Mouse (Mus musculus): ENCODE data around the gene Cpa5.

Gene Cpa5

DNA sequence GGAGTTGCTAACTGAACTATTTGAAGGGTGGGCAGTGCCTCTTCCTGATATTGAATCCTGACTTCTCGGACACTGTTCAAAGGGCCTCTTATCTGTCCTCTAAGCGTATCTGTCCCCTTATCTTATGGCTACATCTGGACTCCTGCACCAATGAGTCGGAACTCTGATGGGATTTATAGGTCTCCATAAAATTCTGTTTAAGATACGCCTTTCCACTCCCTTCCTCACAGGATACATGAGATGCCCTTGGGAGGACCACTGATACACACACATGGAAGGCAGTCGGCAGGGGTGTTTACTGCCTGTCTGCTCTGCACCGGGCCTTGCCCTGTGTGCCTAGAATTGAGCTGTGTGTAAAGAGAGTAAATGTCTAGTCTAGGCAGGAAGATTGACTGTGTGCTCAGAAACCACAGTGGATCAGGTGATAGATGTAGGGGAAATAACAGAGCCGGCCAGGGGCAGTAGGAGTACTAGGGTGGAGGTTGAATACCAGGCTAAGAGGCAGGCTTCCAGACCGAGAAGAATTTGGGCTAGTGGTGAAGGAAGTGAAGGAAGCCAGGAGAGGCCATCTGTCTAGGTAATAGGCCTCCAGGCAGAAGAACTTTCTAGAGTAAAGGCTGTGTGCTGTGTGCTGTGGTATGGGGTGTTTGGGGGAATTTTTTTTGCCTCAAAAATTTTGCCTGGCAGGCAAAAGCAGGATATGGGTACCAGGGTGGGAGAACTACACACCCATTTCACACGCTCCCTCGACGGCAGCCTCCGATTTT lies 33.1 kb downstream of the Cpa5 start:
- no peak for DNase-seq (ENCODE audit: extremely low spot score, low spot score)

DNA sequence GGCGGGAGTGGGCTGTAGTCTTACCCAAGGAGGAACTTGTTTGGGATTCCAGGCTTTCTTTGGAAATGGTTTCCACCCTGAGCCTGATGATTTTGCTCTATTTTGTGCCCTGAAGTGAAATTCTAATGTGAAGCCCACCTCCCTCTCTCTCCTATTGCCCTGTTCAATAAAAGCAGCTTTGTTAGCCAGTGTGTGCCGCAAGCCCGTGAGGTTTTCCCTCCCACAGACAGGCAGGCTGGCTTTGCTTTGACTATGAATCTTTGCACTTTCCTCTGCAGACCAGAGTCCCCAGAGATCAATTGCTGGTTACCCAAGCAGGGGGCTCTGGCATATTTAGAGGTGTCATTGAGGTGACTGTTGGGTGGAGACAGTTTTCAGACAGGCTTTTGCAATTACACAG lies 33.7 kb downstream of the Cpa5 start:
- DNase-seq (ENCODE audit: extremely low spot score, low spot score): no peak

DNA sequence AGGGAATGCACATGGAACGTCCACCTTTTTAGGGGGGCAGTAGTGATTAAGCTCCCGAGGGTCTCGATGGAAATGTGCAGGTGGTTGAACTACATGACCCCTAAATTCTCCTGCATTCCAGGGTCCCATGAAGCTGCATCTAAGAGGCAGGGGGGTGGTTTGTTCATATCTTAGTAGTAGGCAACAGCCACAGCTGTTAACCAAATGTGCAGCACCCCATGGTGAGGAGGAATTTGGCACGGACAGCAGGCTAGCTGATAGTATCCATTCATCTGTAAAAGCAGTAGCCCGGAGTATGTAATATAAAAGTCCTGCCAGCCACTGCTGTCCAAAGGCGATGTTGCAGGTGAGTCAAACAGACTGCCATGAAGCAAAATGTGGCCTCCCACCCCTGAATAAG lies 34.6 kb downstream of the Cpa5 start:
- no peak for DNase-seq (ENCODE audit: extremely low spot score, low spot score)

DNA sequence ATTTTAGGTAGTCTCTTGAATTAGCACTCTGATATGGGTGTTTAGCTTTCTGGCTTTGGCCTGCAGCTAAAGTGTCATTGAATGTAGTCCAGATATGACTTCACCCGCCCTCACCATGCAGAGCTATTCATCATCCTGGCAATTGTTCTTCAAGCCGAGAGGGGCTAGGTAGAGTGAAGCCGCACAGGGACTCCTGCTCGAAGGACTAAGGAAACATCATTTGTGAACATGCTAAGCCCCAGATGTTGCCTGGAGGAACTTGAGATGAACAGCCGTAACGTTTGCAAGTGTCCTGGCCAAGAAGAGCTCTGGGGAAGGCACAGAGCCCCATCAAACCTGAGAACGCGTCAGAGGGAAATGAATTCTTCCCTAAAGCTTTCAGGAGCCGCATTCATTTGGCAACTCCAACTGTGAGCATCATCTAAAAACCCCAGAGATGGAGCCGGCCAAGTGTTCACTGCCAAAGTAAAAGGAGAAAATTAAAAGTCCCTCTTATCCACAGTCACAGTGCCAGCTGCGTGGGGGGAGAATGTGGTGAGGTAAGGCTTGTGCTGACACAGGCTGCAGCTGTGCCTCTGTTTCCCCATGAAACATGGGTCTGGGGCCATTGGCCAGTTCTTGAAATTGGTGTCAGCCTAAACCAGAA lies 39.0 kb downstream of the Cpa5 start:
- no peak for DNase-seq (ENCODE audit: extremely low spot score, low spot score)

DNA sequence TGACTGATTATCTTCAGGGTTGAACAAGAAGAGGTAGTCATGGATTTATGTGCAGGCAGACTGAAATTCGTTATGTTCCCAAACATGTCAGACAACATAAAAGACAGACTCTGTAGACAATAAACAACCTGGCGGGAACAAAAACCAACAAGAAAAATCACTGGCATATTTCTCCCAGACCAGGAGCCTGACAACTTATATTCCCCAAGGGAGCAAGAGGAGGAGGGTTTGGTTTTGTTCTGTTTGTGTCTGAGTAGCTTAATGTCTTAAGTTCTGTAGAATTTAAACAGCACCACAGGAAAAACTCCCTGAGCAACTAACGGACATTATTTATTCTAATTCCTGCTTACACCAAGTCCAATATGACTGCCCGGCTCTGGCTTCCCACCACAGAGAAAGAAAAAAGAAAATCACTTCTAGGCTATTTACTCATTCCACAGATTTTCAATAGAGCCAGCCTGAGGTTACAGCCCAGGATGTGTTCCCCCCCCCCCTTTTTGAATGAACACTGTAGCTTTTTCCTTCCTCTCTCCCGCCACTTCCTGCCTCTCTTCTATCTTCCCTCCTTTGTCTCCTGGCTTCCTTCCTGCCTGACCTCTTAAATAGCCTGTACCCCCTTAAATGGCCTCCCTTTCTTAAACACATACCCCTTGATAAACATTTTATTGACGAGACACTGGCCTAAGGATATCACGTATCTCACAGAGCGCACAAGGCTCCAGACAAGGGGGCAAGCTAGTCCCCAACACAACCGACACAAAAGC lies 41.8 kb downstream of the Cpa5 start:
- no peak for DNase-seq (ENCODE audit: extremely low spot score, low spot score)

DNA sequence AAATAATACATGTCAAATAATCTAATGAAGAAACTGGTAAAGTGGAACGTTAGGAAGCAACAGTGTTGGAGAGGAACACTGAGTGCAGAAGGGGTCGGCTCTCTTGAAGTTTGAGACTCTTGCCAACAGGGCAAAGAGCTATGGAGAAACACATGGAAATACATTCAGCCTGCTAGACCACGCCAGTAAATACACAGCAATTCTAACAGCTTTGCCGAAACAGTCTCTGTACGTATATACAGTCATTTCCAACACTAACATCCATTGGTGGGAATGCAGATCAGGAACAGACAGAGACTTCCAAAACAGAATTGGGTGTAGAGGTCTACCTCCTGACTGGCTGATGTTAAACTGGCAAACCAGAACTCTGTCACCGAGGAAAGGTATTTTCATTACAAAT lies 42.7 kb downstream of the Cpa5 start:
- no peak for DNase-seq (ENCODE audit: extremely low spot score, low spot score)

DNA sequence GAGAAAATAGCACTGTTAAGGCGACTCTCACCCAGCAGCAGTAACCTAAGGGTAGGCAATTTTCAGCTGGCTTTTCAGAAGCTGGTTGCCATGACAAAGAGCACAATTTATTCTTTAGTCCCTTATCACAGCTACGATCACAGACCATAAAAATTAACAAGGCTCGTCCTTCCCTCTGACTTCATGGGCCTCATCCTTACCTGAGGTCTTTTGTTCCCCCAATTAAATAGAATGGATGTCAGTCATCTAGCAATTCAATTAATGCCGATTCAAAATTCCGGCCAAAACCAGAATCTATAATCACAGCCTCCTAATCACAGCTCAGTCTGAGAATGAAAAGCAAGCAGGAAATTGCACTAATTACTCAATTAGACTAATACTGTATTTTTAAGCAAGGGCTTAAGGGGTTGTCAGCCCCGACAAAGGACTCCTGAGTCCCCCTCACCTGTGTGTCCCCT lies 43.6 kb downstream of the Cpa5 start:
- no peak for DNase-seq (ENCODE audit: extremely low spot score, low spot score)

DNA sequence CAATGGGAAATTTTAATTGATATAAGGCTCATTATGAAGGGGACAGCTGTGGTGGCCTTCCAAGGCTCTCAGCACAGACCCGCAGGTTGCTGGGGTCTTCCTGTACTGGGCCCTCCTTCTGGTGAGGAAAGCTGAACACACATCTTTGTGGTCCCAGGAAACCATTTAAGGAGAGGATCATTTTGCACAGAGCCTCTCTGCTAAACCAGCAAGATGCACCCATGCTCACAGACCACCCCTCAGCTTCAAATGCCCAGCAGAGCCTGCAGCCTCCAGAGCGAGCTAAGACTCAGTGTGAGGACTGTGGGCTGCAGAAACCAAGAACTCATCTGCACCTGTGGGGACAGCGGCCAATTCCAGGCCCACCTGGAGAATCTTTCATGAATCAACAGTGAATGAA lies 44.1 kb downstream of the Cpa5 start:
- DNase-seq (ENCODE audit: extremely low spot score, low spot score): no peak

DNA sequence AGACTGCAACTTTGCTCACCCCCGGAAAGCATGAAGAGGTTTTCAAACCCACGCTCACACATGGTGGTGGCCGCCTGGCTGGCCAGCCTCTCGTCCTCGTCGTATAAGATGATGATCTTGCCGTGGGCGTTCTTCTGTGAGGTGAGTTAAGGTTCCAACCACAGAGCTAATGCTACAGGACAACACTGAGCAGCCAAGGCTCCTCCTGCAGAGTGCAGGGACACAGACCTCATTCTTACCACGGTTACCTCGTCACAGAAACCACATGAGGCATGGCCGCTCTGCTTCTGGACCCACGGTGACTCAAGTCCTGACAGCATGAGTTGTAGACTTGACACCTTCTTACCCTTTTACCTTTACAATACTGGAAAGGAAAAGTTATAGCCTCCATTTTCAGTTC lies 46.5 kb downstream of the Cpa5 start:
- no peak for DNase-seq (ENCODE audit: extremely low spot score, low spot score)

DNA sequence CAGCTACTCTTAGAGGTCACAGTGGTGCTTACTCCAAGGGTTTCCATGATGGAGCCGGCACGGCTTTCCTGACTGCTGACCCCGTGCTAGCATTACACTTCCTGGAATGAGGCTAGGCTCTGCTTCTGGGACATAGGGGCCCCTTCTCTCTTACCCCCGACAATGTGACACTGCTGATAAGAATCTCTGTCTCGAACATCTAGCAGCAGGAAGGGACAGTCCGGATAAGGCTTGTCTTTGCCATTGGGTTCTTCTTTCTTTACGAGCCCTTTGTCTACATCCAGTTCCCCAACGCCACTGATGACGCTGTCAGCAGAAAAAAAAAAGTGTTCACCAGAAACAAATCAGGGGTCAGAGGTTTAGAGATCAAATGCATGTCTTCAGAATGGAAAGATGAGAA lies 47.8 kb downstream of the Cpa5 start:
- no peak for DNase-seq (ENCODE audit: extremely low spot score, low spot score)

DNA sequence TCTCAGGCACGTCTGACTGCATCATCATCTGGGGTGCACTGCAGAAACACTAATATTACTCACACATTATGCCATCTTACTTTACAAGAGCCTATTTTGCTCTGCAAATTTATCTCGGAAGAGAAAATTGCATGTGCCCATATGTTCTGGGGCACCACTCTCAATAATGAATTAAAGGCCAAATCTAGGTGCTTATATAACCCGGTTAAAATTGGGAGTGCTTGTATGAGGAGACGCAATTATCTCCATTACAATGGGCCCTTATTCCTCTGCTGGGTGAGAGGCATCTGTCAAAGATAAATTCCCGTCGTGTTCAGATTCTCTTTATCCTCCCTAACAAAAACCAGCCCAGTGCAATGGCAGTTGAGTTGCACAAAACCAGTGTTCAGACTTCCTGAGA lies 54.0 kb downstream of the Cpa5 start:
- no peak for DNase-seq (ENCODE audit: extremely low spot score, low spot score)

DNA sequence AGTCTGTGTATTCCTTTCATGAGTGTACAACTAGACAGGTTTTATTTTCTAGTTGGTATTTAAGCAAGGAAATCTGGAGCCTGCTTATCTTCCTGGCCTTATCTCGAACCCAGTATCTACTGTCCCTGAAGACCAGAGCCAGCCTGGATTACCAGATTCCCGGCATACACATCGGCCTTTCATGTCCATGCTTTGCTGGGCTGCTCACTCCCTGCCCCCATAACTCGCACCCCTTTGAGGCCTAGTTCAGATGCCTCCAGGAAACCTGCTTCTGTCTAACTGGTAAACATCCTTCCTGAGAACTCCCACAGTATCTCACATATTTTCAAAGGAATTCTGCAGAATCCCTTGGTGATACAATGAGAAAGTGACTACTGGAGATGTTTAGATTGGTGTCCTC lies 54.5 kb downstream of the Cpa5 start:
- DNase-seq (ENCODE audit: extremely low spot score, low spot score): no peak

DNA sequence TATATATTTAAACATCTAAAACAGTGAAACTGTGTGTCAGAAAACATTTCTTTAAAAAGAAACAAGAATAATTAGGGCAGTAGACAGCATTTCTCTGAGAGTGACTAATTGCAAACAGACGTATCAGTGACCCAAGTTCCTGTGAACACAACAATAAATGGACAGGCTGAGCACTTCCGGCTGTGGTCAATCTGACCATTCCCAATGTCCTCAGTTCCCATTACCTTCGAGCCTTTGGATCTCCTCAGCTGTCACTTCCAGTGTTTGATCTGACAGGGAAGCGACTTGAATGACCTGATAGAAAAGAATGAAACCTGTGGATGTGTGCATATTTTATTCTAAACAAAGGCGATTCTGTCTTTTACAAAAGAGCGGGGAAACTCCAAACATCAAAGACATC lies 55.2 kb downstream of the Cpa5 start:
- no peak for DNase-seq (ENCODE audit: extremely low spot score, low spot score)

DNA sequence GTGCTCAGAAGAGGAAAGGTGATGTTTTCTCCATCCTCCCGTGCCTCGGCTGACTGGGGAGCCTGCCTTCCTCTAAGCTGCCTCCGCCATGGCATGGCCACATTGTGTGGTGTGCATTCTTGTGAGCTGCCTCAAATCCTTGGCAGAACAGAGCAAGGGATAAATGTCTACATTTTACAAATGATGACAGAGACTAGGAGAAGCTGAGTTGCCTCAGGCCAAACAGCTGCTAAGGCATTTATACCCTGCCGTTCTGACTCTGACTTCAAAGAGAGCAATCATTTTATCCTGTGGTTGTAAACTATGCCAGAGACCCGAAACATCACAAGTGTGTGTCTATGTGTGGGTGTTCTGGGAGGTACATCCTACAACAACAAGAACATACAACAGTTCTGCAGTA lies 56.8 kb downstream of the Cpa5 start:
- no peak for DNase-seq (ENCODE audit: extremely low spot score, low spot score)

DNA sequence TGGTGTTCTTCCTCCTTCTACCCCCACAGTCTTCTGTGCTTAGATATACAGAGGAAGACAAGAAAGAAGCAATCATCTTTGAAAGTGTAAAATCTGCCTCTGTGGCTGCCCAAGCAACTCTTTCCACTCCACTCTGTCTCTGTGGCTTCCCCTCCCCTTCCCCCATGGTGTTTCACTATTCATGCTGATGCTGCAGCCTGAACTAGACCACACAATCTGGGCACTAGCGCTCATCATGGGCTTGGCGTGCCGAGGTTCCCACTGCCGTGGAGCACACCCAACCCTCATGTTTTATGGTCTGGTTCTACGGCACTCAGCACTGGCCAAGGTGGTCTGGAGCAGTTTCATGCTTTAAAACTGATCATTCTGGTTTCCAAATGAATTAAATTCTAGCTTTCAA lies 60.9 kb downstream of the Cpa5 start:
- DNase-seq (ENCODE audit: extremely low spot score, low spot score): no peak

DNA sequence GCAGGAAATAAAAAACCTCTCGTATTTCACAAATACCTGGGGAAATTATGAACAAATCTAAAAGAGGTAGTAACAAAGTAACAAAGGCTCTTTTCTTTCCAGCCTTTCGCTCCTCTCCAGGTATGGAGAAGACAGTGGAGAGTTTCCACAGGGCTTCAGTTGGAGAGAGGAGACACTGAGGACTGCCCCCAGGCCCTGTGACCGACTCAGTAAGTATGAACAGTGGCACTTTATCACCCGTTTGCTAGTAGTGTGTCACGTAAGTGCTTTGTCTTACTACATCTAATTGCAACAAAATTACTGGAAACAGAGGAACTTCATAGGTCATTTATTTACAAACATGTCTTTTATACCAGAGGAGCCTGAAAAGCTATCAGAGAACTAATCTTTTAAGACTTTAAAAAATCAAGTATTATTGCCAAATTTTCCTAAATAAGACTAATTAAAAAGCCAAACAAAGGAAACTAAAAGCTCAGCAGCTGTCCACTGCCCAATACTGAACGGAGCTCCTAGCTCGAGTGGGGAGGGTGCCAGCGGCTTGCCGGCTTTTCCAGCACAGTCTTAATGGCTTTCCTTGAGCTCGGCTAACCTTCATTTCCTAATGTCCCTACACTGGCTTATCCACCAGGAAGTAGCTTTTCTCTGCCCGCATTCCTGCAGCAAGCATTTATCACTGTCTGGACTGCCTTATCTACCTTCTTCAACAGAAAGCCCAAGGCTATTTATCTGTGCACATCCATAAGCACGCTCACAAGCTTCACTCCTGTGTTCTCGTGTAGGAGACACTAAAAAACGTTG lies 63.2 kb downstream of the Cpa5 start:
- no peak for DNase-seq (ENCODE audit: extremely low spot score, low spot score)

DNA sequence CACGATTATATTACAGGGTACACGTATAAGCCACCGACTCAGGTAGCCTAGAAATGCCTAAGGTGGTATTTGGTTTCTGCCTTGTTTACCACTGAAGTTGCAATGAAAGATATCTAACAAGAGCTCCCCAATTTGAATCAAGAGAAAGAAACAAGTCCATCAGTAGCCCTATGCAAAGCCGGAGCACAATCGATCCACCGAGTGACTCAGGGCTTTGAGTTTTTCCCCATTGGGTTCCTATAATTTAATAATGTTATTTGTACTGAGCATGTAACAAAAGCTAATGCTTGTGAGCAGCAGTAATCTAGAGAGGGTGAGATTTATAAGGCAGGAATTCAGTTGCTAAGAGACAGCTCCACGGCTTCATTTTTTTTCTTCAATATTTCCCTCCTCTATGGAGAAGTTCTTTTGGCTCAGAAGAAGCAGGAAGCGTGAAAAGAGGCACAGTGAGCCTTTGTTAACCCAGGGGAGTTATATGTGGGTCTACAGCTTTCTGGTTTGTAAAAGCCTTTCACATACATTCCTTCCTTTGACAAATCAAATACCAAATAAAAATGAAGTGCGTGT lies 64.0 kb downstream of the Cpa5 start:
- DNase-seq (ENCODE audit: extremely low spot score, low spot score): no peak

DNA sequence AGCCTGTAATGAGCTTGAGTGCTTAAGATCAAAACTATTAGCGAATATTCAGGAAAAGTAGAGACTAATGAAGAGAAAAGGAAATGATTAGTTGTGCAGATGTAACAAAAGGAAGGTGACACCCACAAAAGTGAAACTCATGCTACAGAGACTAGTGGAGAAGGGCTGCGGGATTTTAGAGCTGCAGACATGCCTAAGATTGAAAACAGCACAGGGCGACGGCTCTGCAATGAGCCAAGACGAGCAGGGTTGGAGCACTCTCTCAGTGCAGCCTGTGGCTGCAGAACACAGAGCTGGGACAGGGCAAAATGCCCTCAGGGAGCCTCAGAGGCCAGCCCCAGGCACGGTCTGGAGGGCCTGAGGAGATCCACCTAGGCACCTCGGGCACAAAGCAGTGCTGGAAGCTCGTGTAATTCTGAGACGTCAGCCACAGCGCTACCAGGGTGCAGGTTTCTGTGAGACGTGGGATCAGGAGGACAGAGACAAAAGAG lies 64.5 kb downstream of the Cpa5 start:
- no peak for DNase-seq (ENCODE audit: extremely low spot score, low spot score)

DNA sequence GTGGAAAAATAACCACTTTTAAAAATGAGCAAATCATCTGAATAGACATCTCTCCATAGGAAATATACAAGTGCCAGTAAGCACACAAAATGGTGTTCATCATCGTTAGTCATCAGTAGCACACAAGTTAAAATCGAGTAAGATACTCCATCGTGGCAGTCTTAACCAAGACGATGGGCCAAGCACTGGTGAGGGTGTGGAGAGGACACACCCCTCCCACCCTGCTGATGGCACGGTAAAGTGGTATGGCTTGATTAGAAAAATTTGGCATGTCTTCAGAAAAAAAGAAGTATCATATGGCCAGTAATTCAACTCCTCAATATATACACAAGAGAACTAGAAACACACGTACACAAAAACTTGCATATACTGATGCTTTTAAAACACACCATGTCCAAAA lies 65.7 kb downstream of the Cpa5 start:
- no peak for DNase-seq (ENCODE audit: extremely low spot score, low spot score)

DNA sequence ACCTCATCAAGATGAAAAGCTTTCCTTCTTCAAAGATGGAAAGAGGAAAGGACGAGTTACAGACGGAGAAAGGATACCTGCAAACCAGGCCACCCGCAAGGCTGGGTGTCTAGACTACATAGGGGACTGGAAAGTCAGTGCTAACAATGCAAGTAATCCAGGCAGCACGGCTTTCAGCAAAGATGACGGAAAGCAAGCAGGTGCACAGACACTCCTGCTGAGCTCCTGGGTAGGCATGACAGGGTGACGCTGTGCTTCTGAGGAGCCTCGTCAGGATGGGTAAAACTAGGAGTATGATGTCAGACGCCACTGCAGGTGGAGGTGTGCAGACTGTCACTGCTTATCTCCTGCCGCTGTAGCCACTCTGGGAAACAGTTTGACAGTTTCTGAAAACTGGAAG lies 66.8 kb downstream of the Cpa5 start:
- no peak for DNase-seq (ENCODE audit: extremely low spot score, low spot score)

DNA sequence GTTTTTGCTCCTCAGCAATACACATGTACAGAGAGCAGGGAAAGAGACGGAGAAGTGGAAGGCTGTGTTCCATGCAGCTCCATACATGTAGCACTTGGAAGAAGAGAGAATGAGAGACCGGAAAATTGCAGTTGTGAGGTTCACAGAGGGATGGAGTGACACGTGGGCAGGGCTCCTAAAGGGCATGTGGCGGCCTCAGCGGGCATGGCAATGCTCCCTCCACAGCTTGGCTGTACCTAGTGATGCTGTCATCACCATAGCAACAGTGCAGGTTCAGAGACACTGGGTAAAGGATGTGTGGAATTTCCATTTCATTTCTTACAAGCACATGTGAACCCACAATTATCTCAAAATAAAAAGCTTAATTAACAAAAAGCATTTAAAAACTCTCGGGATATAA lies 67.7 kb downstream of the Cpa5 start:
- DNase-seq (ENCODE audit: extremely low spot score, low spot score): no peak

Measured in neural tube, embryonic 10.5 days (tissue).